ENCODE assay signal across 16 mouse cellular contexts in genomic region chr17:51240360-51240993, GRCm38 (mm10).
A peak's percentile ranks its signal among the peaks of the same experiment; 100 is the strongest.
DNase-seq lines count a peak whose midpoint lies in the region; ATAC-seq and TF ChIP-seq lines count a peak whose summit lies in the region.
"Had no signal": no experiment of that assay in that cellular context is flagged by ENCODE, and none has a peak within 500 bp of the region (broad histone marks: within the 10 kb centered on the region; RNA-seq: fewer than 3 reads in every experiment).

No protein-coding gene starts in this region.

- H3K27me3 ChIP-seq in embryonic facial prominence, embryonic 14.5 days (replicated peaks; ENCODE audit: control insufficient read depth, insufficient read depth, low read length), result no peaks in the 10 kb centered on the region
- H3K27me3 ChIP-seq in embryonic facial prominence, embryonic 10.5 days (replicated peaks; ENCODE audit: low read depth, poor library complexity, severe bottlenecking), result no peaks in the 10 kb centered on the region
- H3K27me3 ChIP-seq in CH12.LX (replicated peaks), result no peaks in the 10 kb centered on the region
- H3K27me3 ChIP-seq: heart, embryonic 13.5 days; megakaryocyte, embryonic 14.5 days had no signal

- intact Hi-C loops in gastrocnemius, adult 2 months (cut with DNase I), result no loop called here

- no peaks in the 10 kb centered on the region for H3K9me3 ChIP-seq in embryonic facial prominence, embryonic 14.5 days (ENCODE audit: control insufficient read depth, low read length)
- H3K9me3 ChIP-seq in embryonic facial prominence, embryonic 10.5 days, result no peaks in the 10 kb centered on the region
- H3K9me3 ChIP-seq in CH12.LX (replicated peaks; ENCODE audit: low read length), result no peaks in the 10 kb centered on the region
- H3K9me3 ChIP-seq: G1E; heart, embryonic 13.5 days; megakaryocyte, embryonic 14.5 days had no signal

- H3K9ac ChIP-seq in embryonic facial prominence, embryonic 14.5 days (ENCODE audit: low read depth, low read length), result no peak overlapping the region
- H3K9ac ChIP-seq in CH12.LX (ENCODE audit: insufficient read depth, low read depth), result no peak overlapping the region
- H3K9ac ChIP-seq: heart, embryonic 13.5 days; lung, embryonic 14.5 days had no signal

- 60% methylated on average over 5 of the region's 5 CpGs for WGBS in embryonic facial prominence, embryonic 14.5 days
- 67% methylated on average over 5 of the region's 5 CpGs for WGBS in embryonic facial prominence, embryonic 10.5 days

- H3K4me2 ChIP-seq in embryonic facial prominence, embryonic 14.5 days (ENCODE audit: low read depth, low read length), result no peak overlapping the region
- peak overlapping the region; percentile 62; the same call in 1 of the 2 replicates for H3K4me2 ChIP-seq in CH12.LX (ENCODE audit: insufficient read depth, low read depth, poor library complexity, severe bottlenecking)
- H3K4me2 ChIP-seq: heart, embryonic 13.5 days; lung, embryonic 14.5 days had no signal

- no peak; the same call in 1 of the 2 replicates for TF ChIP-seq RAD21 in CH12.LX (IDR thresholded peaks at IDR 0.05; ENCODE audit: low read depth, low read length)

- TF ChIP-seq POLR2A in CH12.LX (IDR thresholded peaks at IDR 0.05; ENCODE audit: low read depth, low read length), result no peak

- no peak overlapping the region for H3K4me3 ChIP-seq in embryonic facial prominence, embryonic 14.5 days (ENCODE audit: low read depth, low read length)
- no peak overlapping the region for H3K4me3 ChIP-seq in embryonic facial prominence, embryonic 10.5 days
- H3K4me3 ChIP-seq in CH12.LX (replicated peaks in 1 of 3; ENCODE audit: low read depth in 2 of 3, low read length in 2 of 3, poor library complexity in 1 of 3), result no peak overlapping the region
- no peak overlapping the region for H3K4me3 ChIP-seq in gastrocnemius, adult 2 months
- H3K4me3 ChIP-seq: heart, embryonic 13.5 days; megakaryocyte, embryonic 14.5 days had no signal

- DNase-seq in embryonic facial prominence, embryonic 14.5 days (ENCODE audit: low spot score), result peak; percentile 47
- DNase-seq in embryonic facial prominence, embryonic 10.5 days (ENCODE audit: low spot score), result no peak
- peak; percentile 82 for DNase-seq in CH12.LX (ENCODE audit: extremely low read depth)
- peak; percentile 9 to 28 for DNase-seq in spleen, adult 18-20 months
- no peak for DNase-seq in frontal cortex, adult 2 months (ENCODE audit: extremely low spot score in 1 of 2, low spot score in 1 of 2)
- no peak for DNase-seq in gastrocnemius, adult 2 months
- DNase-seq: cerebellum, postnatal 14 days; heart, adult 11 months; heart, postnatal 36 days; left cerebral cortex, postnatal 4 days; lung, embryonic 14.5 days had no signal

- peak; percentile 65 for TF ChIP-seq EP300 in CH12.LX (IDR thresholded peaks at IDR 0.05; ENCODE audit: low read length)

- no peak for TF ChIP-seq CTCF in CH12.LX (conservative IDR thresholded peaks at IDR 0.05 in 1 of 2, IDR thresholded peaks at IDR 0.05 in 1 of 2; ENCODE audit: low read depth in 2 of 2, low read length in 2 of 2)
- TF ChIP-seq CTCF in gastrocnemius, adult 2 months (IDR thresholded peaks at IDR 0.05), result no peak

- dilution Hi-C loops in CH12.LX (cut with MboI; ENCODE audit: extremely low pct_ligation_motif_present, extremely low pct_unique_long_range_greater_than_20kb, low sequenced_read_pairs), result no loop called here

- H3K36me3 ChIP-seq in embryonic facial prominence, embryonic 14.5 days (ENCODE audit: control insufficient read depth, insufficient read depth, low read length), result no peaks in the 10 kb centered on the region
- H3K36me3 ChIP-seq in embryonic facial prominence, embryonic 10.5 days (replicated peaks), result no peaks in the 10 kb centered on the region
- no peaks in the 10 kb centered on the region for H3K36me3 ChIP-seq in CH12.LX (replicated peaks in 1 of 2; ENCODE audit: control insufficient read depth in 1 of 2, insufficient read depth in 1 of 2, low read length in 1 of 2)
- H3K36me3 ChIP-seq: G1E; heart, embryonic 13.5 days had no signal

- no peaks in the 10 kb centered on the region for H3K79me2 ChIP-seq in CH12.LX (replicated peaks; ENCODE audit: control insufficient read depth, extremely low read depth, insufficient read depth, poor library complexity, severe bottlenecking)

- in situ Hi-C loops in CH12.LX (cut with MboI; ENCODE audit: low pct_ligation_motif_present, low pct_unique_long_range_greater_than_20kb, low sequenced_read_pairs), result no loop called here

- ATAC-seq in embryonic facial prominence, embryonic 14.5 days (ENCODE audit: low read depth), result no peak
- ATAC-seq in common myeloid progenitor, adult 5-6 weeks (replicated peaks; ENCODE audit: low read depth, poor library complexity, severe bottlenecking), result peak; percentile 60
- ATAC-seq: forebrain, embryonic 16.5 days had no signal

- H3K4me1 ChIP-seq in embryonic facial prominence, embryonic 14.5 days (ENCODE audit: control insufficient read depth, insufficient read depth, low read length), result no peaks in the 10 kb centered on the region
- no peaks in the 10 kb centered on the region for H3K4me1 ChIP-seq in embryonic facial prominence, embryonic 10.5 days
- peaks cover 0 to 18% of the 10 kb centered on the region in 2 experiments; a peak in 2 of 4 replicates for H3K4me1 ChIP-seq in CH12.LX (ENCODE audit: control insufficient read depth in 1 of 2, insufficient read depth in 2 of 2)
- H3K4me1 ChIP-seq: heart, embryonic 13.5 days had no signal

- no peak overlapping the region for H3K27ac ChIP-seq in embryonic facial prominence, embryonic 14.5 days (replicated peaks; ENCODE audit: low read depth, low read length)
- H3K27ac ChIP-seq in embryonic facial prominence, embryonic 10.5 days (replicated peaks), result no peak overlapping the region
- H3K27ac ChIP-seq in CH12.LX (ENCODE audit: insufficient read depth, low read depth), result no peak overlapping the region
- no peak overlapping the region for H3K27ac ChIP-seq in gastrocnemius, adult 2 months
- H3K27ac ChIP-seq: heart, embryonic 13.5 days had no signal

TF ChIP-seq in CH12.LX, 34 proteins besides CTCF, POLR2A, EP300 and RAD21:
- no peak for TF ChIP-seq JUN (IDR thresholded peaks at IDR 0.05; ENCODE audit: insufficient read depth, low read depth, low read length)
- 0 out of 2 replicates have a peak, but pooled peaks have one; percentile 28 for TF ChIP-seq ELF1 (IDR thresholded peaks at IDR 0.05; ENCODE audit: low read depth, low read length)
- no peak for TF ChIP-seq MAZ (IDR thresholded peaks at IDR 0.05; ENCODE audit: low read depth, low read length)
- TF ChIP-seq IRF4 (IDR thresholded peaks at IDR 0.05; ENCODE audit: low read depth, low read length), result 0 out of 2 replicates have a peak, but pooled peaks have one; percentile 41
- no peak for TF ChIP-seq E2F4 (IDR thresholded peaks at IDR 0.05; ENCODE audit: insufficient replicate concordance, low read depth, low read length)
- TF ChIP-seq RCOR1 (conservative IDR thresholded peaks at IDR 0.05; ENCODE audit: low read depth, low read length), result no peak
- no peak for TF ChIP-seq HCFC1 (IDR thresholded peaks at IDR 0.05; ENCODE audit: low read depth, low read length)
- no peak for TF ChIP-seq NRF1 (IDR thresholded peaks at IDR 0.05; ENCODE audit: low read depth, low read length)
- no peak for TF ChIP-seq SIN3A (IDR thresholded peaks at IDR 0.05; ENCODE audit: low read length)
- TF ChIP-seq GABPA (IDR thresholded peaks at IDR 0.05; ENCODE audit: insufficient replicate concordance, low read depth, low read length), result no peak
- peak; percentile 78 for TF ChIP-seq ZNF384 (IDR thresholded peaks at IDR 0.05; ENCODE audit: low read depth, low read length)

Comparison
In these comparisons a context has a peak if more than half of its experiments do, and no peak if none do; other contexts are left out.
1. DNase-seq: peak in embryonic facial prominence, embryonic 14.5 days (single experiment), CH12.LX (single experiment) and spleen, adult 18-20 months (2 of 2); none in embryonic facial prominence, embryonic 10.5 days (single experiment), frontal cortex, adult 2 months (0 of 2) and gastrocnemius, adult 2 months (single experiment).